Mouse (Mus musculus): ENCODE data around the gene Fsd1.

Fsd1 gene

DNA sequence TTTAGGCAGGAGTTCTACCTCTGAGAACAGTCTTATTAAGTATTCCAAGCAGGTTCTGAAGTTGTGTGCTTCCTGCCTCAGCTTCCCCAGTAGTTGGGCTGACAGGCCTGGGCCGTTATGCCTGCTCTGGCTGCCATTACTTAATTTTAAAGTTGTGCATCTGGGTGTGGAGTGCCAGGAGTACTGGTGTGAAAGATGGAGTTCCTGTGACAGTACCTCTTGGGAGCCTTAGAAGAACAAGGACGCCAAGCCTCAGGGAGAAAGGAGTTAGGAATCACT, 23.6 kb downstream of the Fsd1 start:
- DNase-seq (ENCODE audit: low read depth) = no peak

DNA sequence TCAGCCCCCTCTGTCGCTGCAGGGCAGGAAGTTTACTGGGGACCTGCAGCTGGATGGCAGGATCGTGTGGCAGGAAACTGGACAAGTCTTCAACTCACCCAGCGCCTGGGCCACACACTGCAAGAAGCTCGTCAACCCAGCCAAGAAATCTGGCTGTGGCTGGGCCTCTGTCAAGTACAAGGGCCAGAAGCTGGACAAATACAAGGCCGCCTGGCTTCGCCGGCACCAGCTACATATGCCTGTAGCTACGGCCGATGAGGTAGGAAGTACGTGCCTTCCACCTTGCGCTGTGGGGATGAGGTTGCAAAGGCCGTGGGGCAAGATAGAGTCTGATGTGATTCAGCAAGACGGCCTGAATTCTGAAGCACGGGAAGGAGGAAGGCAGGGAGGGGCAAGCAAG, 23.9 kb downstream of the Fsd1 start:
- DNase-seq (ENCODE audit: low read depth) = peak; percentile 24

DNA sequence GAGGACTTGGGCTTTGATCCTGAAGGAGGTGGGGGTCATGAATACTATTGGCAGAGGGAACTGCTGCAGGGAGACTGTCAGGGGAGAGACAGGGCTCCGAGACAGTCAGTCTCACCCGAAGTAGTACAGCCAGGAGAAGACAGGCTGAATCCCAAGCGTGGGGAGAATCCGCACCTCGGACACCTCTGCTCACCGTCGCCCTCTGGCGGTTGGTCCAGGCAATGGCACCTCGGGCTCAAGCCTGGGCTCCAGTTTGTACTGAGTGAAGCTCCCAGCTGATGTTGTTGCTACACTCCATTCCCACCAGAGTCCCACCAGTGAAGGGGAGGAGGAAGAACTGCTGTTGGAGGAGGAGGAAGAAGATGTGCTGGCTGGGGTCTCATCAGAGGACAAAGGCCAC, 24.4 kb downstream of the Fsd1 start:
- DNase-seq (ENCODE audit: low read depth) = peak; percentile 65

DNA sequence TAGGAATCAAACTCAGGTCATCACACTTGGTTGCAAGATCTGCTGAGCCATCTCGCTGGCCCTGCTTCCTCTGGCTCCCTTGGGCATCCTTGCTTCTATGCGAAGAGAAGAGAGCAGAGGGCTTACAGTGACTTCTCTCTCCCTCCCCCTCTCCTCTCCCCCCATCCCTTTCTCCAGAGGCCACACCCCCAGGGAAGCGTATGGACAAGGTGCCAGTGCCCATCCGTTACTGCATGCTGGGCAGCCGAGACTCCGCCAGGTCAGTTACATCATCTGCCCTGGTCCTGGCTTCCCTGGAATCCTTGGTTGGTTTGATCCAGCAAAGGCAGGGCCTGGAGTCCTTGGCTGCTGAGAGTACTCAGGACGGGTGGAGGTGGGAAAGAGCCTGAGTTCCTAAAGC, 25.1 kb downstream of the Fsd1 start:
- DNase-seq (ENCODE audit: low read depth) = no peak

DNA sequence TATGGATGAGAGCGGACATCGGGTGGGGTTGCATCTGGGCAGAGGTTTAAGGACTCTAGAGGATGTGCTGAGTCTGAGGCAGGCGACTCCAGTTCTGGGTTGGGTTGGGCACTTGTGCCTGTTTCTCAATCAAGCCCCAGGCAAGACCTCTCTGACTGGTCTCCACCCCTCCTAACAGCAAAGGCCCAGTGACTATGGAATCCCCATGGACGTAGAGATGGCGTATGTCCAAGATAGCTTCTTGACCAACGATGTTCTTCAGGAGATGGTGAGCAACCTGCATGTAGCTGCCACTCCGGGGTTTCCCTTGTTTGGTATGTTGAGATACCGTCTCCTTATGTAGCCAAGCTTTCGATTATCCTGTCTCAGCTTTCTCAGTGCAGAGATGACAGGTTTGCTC, 29.0 kb downstream of the Fsd1 start:
- no peak for DNase-seq (ENCODE audit: low read depth)

DNA sequence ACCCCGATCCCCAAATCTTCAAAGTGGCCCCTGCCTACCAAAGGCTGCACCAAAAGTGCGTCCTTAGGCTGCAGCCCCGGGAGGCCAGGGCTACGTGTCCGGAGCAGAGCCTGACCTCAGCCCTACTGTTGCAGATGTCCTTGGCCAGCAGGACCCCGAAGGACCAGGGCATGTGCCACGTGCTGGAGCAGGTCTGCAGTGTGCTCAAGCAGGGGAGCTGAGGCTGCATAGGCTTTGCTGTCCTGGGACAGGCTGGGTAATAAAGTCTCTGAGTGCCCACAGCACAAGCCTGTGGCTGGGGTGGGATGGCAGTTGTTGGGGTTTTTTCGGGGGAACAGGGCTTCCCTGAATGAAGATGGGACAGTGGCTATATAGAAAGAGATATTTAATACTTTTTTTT, 30.1 kb downstream of the Fsd1 start:
- no peak for DNase-seq (ENCODE audit: low read depth)

DNA sequence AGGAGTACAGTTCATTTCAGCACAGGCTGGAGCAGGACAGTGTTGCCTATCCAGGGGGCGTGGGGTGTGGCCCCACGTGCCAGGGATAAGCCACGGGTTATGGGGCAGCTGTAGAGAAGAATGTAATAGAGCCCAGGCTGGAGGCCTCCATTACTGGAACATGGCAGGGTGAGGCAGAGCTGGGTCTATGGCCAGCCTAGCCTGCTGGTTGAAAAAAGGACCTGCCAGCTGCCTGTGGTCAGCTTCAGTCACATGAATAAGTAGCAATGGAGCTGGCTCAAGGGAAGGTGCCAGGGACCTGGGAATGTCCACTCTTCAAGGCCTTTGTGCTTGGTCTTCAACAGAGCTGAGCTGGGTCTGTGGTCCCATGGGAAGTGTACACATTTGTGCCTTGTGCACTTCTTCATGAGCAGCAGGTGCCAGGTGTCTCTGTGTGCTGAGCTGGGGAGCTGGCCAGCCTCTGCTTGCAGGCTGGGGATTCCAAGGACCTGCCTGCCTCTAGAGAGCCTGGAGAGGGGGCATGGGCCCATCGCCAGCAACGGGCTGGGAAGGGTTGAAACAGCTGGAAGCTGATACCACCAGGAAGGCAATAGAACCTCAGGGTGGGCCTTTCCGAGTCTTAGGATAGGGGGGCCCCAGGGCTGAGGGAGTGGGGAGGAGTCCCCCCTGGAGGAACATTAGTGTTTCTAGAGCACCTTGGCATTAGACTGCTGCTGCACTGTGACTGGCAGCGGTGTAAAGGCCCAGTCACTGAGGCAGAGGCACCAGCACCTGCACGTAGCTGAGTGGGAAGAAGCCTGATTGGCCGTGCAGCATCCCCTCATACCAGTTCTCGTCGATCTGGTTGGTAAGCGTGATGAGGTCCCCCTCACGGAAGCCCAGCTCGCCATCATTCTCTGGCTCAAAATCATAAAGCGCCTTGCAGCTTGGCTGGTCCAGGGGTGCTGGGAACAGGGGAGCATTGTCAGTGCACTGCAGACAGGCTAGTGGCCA, 30.8 kb downstream of the Fsd1 start:
- DNase-seq (ENCODE audit: low read depth) = no peak

DNA sequence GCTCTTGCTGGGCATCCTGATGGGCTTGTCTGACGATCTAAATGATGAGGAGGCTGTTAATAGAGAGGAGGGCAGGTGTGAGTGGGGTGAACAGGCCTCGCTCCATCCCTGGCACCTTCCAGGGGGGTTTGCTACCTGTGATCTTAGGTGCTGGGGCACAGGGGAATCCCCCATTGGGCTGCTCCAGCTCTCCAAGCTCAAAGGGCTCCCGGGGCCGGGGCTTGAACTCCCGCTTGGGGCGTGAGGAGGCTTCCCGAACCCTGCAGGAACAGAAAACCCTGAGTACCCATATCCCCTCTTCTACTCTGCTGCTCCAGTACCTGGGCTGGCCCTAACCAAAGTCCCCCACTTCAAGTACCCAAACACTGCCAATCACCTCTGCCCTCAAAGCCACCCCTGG, 31.5 kb downstream of the Fsd1 start:
- no peak for DNase-seq (ENCODE audit: low read depth)

DNA sequence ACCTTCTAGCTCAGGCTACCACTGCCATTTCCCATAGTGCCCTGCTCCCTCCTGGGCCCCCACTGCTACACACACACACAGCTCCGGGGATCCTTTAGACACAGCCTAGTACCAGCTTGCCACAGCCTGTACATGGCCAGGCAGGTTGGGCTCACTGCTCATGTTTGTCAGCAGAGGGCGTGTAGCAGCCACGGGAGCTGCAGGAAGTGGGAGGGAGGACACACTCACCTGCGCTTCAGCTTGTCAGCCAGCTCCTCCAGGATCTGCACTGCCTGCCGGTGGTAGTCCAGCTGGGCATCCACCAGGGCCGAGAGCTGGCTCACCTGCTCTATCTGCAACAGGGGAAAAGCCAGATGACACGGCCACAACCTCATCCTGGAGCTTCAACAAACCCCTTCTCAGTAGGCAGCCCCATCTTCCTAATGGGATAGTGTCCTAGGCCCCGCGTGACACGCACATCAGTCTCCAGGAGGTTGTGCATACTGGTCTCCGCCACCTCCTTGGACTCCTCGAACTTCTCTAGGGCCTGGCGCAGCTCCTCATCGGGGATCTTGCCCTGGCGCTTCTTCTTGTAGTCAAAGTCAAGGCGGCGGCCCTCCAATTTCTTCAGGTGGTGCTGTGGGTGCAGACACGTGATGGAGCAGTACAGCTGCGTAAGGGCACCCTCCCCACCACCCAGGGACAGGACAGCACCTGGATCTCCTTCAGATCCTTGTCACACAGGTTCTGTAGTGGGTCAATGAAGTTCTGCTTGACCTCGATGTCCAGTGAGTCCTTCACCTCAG, 32.2 kb downstream of the Fsd1 start:
- DNase-seq (ENCODE audit: low read depth) = no peak

DNA sequence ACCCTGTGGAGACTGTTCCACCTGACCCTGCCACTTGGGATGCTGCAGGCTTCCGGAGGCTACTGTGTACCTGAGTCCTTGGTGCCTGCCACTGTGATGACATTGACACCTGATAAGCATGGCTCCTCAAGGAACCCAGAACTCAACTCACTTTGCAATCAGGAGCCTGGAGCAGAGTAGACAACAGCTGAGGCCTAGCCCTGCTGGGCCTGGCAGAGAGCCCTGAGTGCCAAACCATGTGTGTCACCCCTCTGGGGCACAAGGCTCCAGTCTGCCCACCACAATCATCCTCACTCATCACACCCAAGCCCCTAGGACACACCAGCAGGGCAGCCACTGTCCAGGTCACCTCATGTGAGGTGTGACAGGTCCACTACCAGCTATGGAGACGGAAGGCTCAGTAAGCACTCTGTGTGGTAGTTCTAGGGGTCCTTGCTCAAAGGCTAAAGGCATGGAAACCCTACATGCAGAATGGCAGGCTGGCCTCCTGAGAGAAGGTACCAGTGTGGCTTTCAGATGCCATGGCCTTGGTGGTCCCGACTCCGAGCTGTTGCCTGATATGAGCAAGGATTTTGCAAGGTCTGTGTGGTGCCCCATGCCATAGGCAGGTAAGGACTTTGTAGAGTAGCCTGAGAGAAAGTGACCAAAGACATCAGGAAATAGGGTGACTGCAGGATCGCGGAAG, 34.2 kb downstream of the Fsd1 start:
- DNase-seq (ENCODE audit: low read depth) = no peak

DNA sequence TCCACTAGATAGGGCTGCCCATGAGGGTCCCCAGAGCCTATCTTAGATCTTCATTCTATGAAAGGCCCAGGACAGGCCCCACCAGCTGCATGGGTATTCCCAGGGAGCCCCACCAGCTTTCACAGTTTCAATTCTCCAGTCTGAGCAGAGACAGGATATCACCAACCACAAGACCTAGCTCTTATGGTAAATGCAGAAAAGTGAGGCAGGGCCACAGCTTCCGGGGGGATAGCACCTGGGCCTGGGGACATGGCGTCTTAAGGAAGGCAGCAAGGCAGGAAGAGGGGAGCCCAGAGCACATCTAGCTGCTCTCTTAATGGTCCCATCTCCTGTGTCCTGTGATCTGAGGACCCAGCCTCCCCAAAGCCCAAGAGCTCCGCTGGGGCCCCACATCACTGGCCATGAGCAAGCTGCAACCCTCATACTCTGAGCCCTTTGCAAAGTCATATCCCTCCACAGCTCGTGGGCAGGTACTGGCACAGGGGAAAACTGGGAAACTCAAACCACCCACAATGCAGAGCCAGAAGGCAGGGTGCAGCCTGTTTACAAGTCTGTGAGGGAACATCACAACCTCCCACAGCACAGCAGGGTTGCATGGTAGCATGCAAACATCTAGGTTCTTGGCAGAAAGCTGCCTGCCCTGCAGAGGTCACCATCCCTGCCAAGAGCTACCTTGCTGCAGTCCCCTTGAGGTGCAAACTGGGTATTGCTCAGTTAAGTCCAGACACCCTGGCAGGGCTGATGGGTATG, 35.0 kb downstream of the Fsd1 start:
- no peak for DNase-seq (ENCODE audit: low read depth)

DNA sequence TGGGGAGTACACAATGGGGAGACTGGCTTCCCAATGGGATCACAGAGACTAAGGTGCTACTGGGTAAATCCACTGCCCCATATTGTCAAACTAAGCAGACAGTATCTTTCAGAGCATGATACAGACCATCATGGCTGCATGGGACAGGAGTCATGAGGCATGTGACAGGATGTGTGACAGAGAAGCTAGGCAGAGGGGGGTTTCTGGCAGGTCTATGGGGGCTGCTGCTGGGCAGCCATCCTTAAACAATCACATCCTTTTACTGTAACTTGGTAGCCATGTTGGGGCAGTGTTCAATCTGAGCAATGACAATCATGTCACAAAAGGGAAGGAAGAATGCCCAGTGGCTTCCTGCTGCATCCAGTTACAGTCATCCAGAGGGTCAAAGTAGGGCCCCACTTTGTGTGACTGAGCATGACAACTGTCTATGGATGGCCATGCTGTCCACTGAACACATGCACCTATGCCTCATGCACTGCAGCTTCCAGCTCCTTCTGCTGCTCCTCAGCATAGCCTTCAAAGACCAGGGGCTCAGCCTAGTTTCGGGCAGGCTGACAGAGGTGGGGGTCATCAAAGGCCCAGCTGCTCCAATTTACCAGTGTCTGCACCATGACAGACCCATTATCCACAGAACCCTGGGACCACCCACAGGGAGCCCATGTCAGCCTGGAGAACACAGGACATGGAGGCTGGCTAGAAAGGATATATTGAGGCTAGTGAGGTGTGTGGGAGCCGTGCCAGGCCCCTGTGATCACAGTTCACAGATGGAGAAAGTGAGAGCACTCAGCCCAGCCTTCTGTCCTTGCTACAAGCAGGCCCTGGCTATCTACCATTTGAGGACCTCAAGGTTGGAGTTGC, 36.1 kb downstream of the Fsd1 start:
- DNase-seq (ENCODE audit: low read depth) = no peak

DNA sequence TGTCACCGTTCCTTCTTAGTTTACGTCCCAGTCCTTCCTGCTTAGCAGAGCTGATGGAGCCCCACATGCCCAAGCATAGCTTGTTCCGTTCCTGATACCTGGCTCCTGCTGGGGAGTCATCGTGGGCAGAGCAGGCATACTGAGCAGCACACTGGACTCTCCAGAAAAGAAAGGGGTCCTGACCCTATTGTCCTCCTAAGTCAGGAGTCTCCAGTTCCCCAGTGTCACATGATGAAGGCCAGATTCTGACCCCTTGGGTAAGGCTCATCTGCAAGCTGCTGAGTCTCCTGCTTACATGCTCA, 36.6 kb downstream of the Fsd1 start:
- no peak for DNase-seq (ENCODE audit: low read depth)

DNA sequence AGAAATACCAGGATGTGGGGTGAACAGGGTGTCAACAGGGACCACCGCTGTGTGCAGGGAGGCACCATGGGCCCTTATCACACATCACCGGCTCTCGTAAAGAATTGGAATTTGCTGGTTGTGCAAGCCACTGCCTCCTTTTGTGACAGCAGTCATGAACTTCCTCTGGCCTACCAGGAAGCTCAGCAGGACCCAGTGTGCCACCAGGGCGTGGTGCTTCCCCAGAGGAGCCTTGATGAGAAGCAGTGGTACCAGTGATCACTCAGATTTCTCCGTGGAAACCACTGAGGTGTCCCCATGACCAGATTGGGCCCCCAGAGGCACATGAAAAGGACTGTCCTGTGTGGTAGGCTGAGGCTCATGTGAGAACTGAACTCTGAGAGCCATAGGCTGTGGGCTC, 37.1 kb downstream of the Fsd1 start:
- DNase-seq (ENCODE audit: low read depth) = peak; percentile 36

DNA sequence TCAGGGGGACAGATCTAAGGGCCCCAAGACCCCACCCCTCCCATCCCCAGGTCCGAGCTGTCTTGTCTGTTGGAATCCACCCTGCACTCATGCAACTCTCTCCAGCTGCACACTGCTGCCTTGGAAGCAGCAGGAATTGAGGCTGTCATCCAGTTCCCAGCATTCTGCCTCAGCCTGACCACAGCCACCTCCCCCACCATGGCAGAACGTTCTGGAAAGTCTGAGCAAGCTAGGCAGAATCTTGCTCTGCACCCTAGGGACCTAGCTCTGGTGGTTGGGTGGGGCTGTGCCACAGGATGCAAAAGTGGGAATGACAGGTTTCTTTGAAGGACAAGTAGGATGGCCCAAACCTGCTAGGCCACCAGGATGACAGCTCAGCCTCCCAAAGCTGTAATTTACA, 38.2 kb downstream of the Fsd1 start:
- no peak for DNase-seq (ENCODE audit: low read depth)

DNA sequence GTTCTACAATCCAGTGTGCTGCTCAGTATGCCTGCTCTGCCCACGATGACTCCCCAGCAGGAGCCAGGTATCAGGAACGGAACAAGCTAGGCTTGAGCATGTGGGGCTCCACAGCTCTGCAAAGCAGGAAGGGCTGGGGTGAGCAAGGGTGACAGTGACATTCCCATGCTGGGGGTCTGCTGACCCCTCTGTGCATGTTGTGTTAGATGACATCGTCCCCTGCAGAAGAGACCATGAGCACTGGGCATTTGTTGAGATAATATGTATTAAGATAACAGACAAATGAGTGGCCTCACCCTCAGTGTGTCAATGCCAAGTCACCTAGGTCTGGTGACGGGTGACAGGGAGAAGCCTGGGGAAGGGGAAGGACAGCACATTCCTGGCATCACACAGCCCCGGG, 38.6 kb downstream of the Fsd1 start:
- no peak for DNase-seq (ENCODE audit: low read depth)

DNA sequence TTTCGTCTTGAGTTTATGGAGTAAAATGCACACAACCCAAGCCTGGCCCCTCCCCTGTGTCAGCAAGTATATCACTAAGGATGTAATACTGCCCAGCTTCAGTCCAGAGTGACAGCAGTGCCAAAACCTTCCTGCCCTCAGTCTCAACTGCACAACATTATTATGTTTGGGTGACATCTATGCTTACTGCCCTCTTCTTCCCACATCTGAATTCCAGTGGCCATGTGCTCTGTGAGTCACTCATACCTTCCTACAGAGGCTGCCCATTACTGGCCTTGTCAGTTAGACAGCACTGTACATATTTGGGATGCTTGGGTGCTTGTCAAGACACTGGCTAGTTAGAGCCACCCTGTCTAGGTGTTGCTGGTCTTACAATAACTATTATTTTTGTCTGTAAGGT, 40.0 kb downstream of the Fsd1 start:
- DNase-seq (ENCODE audit: low read depth) = no peak

DNA sequence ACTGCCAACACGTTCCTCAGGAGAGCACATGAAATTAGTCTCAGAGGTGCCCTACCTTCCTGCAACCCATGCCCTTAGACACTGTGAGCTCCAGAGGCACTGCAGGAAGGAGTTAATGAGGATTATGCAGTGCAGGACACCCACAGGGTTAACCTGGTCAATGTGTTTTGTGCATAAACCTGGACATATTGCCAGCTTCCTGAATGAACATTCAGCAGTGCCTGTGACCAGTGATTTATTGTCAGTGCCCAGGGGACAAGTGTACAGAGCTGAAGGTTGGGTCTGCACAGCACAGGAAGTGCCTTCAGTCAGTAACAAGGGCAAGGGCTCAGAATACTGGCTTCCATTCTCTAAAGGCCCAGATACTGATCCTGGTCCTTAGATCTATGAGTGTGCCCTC, 40.6 kb downstream of the Fsd1 start:
- DNase-seq (ENCODE audit: low read depth) = no peak

DNA sequence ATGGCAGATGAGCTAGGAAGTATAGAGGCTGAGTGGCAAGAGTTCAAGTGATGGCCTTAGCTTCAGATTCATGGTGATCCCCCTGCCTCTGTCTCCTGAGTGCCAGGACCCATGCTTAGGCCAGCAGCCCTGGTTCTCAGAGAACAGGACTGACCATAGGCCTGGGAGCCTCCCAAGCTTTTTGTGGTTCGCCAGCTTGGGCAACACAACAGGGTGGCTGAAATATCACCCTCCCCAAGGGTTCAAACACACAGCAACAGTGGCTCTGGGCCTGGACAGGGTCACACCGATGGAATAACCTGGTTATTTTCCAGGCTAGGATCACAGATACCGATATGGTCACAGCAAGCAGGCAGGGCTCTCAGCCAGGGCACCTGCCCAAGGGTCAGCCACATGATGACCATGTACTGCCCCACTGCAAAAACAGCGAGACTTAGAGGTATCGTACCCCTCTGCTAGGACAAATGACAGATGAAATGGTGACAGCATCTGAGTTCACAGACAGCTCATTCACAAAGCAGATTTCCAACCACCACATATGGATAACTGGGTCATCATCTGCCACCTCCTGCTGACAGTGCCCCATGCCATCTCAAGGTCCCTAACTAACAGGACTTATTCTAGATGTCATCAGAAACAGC, 41.6 kb downstream of the Fsd1 start:
- DNase-seq (ENCODE audit: low read depth) = no peak

DNA sequence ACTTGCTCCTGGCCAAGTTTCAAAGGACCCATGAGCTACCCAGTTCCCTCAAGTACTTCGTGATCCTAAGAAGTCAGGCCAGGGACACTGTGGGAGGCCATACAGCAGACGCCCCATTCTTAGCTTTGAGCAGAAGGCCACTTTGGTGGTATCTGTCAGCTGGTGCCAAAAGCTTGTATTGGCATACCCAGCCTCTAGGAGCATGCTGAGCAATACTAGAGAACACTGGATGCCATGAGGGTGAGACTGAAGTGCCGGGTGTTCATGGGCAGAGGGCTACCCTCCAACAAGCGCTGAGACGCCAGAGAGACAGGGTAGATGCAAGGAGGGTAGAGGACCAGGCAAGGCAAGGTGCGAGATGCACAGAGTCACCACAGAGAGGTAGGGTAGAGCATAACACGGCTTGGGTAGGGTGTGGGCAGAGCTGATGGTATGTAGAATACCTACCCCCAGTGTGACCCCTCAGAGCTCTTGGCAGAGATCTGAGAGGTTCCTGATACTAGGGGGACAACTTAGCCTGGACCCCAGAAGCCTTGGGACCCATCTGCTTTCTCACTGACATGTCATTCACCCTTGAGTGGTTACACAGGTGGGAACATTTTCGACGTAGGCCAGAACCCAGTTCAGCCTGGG, 44.0 kb downstream of the Fsd1 start:
- DNase-seq (ENCODE audit: low read depth) = no peak
